Mouse (Mus musculus): Measurements from ENCODE around the gene Chpf.

- no peak for TF ChIP-seq POLR2A (IDR thresholded peaks at IDR 0.05; ENCODE audit: low read depth, low read length)
- no peak for TF ChIP-seq CTCF (IDR thresholded peaks at IDR 0.05; ENCODE audit: extremely low read depth, insufficient read length, insufficient replicate concordance, low read depth, low read length)
Measured at GRCm38 (mm10) chr1:75507006-75507405, 27.9 kb upstream of the Chpf start, which contains the start of gene Inha.
